Mouse (Mus musculus): ENCODE measurements around the gene Rufy3. TPM values are rescaled to one million over a fixed set of nuclear protein-coding genes. Genes with fewer than 3 reads are reported as not detected.

Gene Rufy3
- total and polyA plus RNA-seq, 3 experiments, result 13.6 to 22.3 (median 17.4) TPM

GRCm38 (mm10) chr5:88690681-88691505, 126.1 kb downstream of the Rufy3 start:
- no peak for DNase-seq (ENCODE audit: extremely low read depth)
- Histone ChIP-seq H3K9me3 (replicated peaks; ENCODE audit: low read length) (no peaks in the 10 kb centered on the region), H3K36me3 (replicated peaks in 1 of 2; ENCODE audit: control insufficient read depth in 1 of 2, insufficient read depth in 1 of 2, low read length in 1 of 2) (no peaks in the 10 kb centered on the region), H3K9ac (ENCODE audit: insufficient read depth, low read depth) (no peak overlapping the region), H3K27me3 (replicated peaks) (no peaks in the 10 kb centered on the region), H3K4me1 (ENCODE audit: control insufficient read depth in 1 of 2, insufficient read depth in 2 of 2) (peaks cover 0 to 3% of the 10 kb centered on the region in 2 experiments; a peak in 1 of 4 replicates), H3K4me3 (replicated peaks in 1 of 3; ENCODE audit: low read depth in 2 of 3, low read length in 2 of 3, poor library complexity in 1 of 3) (no peak overlapping the region), H3K27ac (ENCODE audit: insufficient read depth, low read depth) (no peak overlapping the region), H3K79me2 (replicated peaks; ENCODE audit: control insufficient read depth, extremely low read depth, insufficient read depth, poor library complexity, severe bottlenecking) (no peaks in the 10 kb centered on the region), H3K4me2 (ENCODE audit: insufficient read depth, low read depth, poor library complexity, severe bottlenecking) (no peak overlapping the region)
- in situ Hi-C loops (cut with MboI; ENCODE audit: low pct_ligation_motif_present, low pct_unique_long_range_greater_than_20kb, low sequenced_read_pairs), result no loop called here
- TF ChIP-seq TBP (conservative IDR thresholded peaks at IDR 0.05; ENCODE audit: low read depth, low read length), result 0 out of 2 replicates have a peak, but pooled peaks have one; percentile 18
- no peak for TF ChIP-seq CHD1 (IDR thresholded peaks at IDR 0.05; ENCODE audit: low read depth, low read length)
- dilution Hi-C loops (cut with MboI; ENCODE audit: extremely low pct_ligation_motif_present, extremely low pct_unique_long_range_greater_than_20kb, low sequenced_read_pairs), result no loop called here

DNA sequence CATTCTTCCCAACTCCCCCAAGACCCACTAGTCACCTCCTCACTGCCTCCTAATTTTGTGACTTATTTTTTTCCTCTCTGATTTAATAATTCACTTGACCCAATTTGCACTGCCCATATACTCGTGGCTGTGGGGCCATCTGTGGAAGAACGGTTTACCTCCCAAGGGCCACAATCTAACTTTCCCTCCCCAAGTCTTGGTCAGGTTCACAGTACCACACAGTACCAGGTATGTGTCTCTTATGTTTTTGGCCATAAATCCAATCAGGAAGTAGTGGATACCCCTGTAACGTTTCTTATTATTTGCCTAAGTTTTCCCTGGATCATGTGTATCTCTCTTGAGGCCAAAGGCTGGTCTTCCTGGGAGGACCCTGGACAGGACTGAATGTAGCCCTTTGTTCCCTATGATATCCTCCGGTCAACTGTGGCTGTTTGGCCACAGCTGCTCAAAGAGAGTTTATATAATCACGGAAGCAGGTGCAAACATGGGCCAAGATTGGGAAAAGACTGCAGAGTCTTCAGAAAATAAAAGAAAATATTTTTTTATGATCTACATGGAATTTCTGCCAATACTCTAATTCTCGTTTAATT, 126.8 kb downstream of the Rufy3 start:
- Histone ChIP-seq H3K4me2 (ENCODE audit: insufficient read depth, low read depth, poor library complexity, severe bottlenecking) (no peak overlapping the region; the same call in 1 of the 2 replicates), H3K9ac (ENCODE audit: insufficient read depth, low read depth) (no peak overlapping the region), H3K4me1 (ENCODE audit: control insufficient read depth in 1 of 2, insufficient read depth in 2 of 2) (peaks cover 0 to 3% of the 10 kb centered on the region in 2 experiments; a peak in 1 of 4 replicates), H3K4me3 (replicated peaks in 1 of 3; ENCODE audit: low read depth in 2 of 3, low read length in 2 of 3, poor library complexity in 1 of 3) (no peak overlapping the region), H3K9me3 (replicated peaks; ENCODE audit: low read length) (no peaks in the 10 kb centered on the region), H3K27ac (ENCODE audit: insufficient read depth, low read depth) (no peak overlapping the region), H3K27me3 (replicated peaks) (no peaks in the 10 kb centered on the region), H3K36me3 (replicated peaks in 1 of 2; ENCODE audit: control insufficient read depth in 1 of 2, insufficient read depth in 1 of 2, low read length in 1 of 2) (no peaks in the 10 kb centered on the region), H3K79me2 (replicated peaks; ENCODE audit: control insufficient read depth, extremely low read depth, insufficient read depth, poor library complexity, severe bottlenecking) (no peaks in the 10 kb centered on the region)
- DNase-seq (ENCODE audit: extremely low read depth), result no peak
- TF ChIP-seq JUND (conservative IDR thresholded peaks at IDR 0.05; ENCODE audit: low read depth, low read length) (no peak), CHD1 (IDR thresholded peaks at IDR 0.05; ENCODE audit: low read depth, low read length) (no peak), TCF12 (IDR thresholded peaks at IDR 0.05; ENCODE audit: low read depth, low read length) (no peak), CTCF (conservative IDR thresholded peaks at IDR 0.05 in 1 of 2, IDR thresholded peaks at IDR 0.05 in 1 of 2; ENCODE audit: low read depth in 2 of 2, low read length in 2 of 2) (no peak), SMC3 (IDR thresholded peaks at IDR 0.05; ENCODE audit: low read depth, low read length) (no peak)
- dilution Hi-C loops (cut with MboI; ENCODE audit: extremely low pct_ligation_motif_present, extremely low pct_unique_long_range_greater_than_20kb, low sequenced_read_pairs) (no loop called here), in situ Hi-C loops (cut with MboI; ENCODE audit: low pct_ligation_motif_present, low pct_unique_long_range_greater_than_20kb, low sequenced_read_pairs) (no loop called here)

DNA sequence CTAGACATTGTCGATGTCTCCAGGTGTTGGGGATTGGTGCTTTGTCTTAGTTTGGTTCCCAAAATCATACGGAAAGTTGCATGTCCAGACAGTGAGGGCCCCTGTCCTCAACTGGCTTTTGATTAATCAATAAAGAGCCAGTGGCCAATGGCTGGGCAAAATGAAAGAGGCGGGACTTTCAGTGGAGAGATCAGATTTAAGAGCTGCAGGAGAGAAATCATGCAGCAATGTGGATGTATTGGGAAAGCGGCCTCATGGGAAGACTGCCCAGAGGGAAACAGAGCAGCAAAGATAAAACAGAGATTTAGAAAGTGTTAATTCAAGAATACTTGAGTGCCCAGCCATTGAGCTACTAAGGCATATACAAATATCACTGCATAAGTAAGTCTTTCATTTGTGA, 127.7 kb downstream of the Rufy3 start:
- Histone ChIP-seq H3K4me1 (ENCODE audit: control insufficient read depth in 1 of 2, insufficient read depth in 2 of 2) (peaks cover 0 to 3% of the 10 kb centered on the region in 2 experiments; a peak in 1 of 4 replicates), H3K4me3 (replicated peaks in 1 of 3; ENCODE audit: low read depth in 2 of 3, low read length in 2 of 3, poor library complexity in 1 of 3) (no peak overlapping the region), H3K36me3 (replicated peaks in 1 of 2; ENCODE audit: control insufficient read depth in 1 of 2, insufficient read depth in 1 of 2, low read length in 1 of 2) (no peaks in the 10 kb centered on the region), H3K9ac (ENCODE audit: insufficient read depth, low read depth) (no peak overlapping the region), H3K27ac (ENCODE audit: insufficient read depth, low read depth) (no peak overlapping the region), H3K27me3 (replicated peaks) (no peaks in the 10 kb centered on the region), H3K9me3 (replicated peaks; ENCODE audit: low read length) (no peaks in the 10 kb centered on the region), H3K4me2 (ENCODE audit: insufficient read depth, low read depth, poor library complexity, severe bottlenecking) (no peak overlapping the region), H3K79me2 (replicated peaks; ENCODE audit: control insufficient read depth, extremely low read depth, insufficient read depth, poor library complexity, severe bottlenecking) (no peaks in the 10 kb centered on the region)
- no peak for DNase-seq (ENCODE audit: extremely low read depth)
- dilution Hi-C loops (cut with MboI; ENCODE audit: extremely low pct_ligation_motif_present, extremely low pct_unique_long_range_greater_than_20kb, low sequenced_read_pairs) (no loop called here), in situ Hi-C loops (cut with MboI; ENCODE audit: low pct_ligation_motif_present, low pct_unique_long_range_greater_than_20kb, low sequenced_read_pairs) (no loop called here)
- TF ChIP-seq RCOR1 (conservative IDR thresholded peaks at IDR 0.05; ENCODE audit: low read depth, low read length), result no peak
- no peak for TF ChIP-seq CTCF (conservative IDR thresholded peaks at IDR 0.05 in 1 of 2, IDR thresholded peaks at IDR 0.05 in 1 of 2; ENCODE audit: low read depth in 2 of 2, low read length in 2 of 2)
- no peak for TF ChIP-seq NRF1 (IDR thresholded peaks at IDR 0.05; ENCODE audit: low read depth, low read length)
- no peak for TF ChIP-seq ZKSCAN1 (IDR thresholded peaks at IDR 0.05; ENCODE audit: borderline replicate concordance, low read depth, low read length)
- TF ChIP-seq ZNF384 (IDR thresholded peaks at IDR 0.05; ENCODE audit: low read depth, low read length), result no peak
- TF ChIP-seq RAD21 (IDR thresholded peaks at IDR 0.05; ENCODE audit: low read depth, low read length), result no peak
- no peak for TF ChIP-seq ZMIZ1 (IDR thresholded peaks at IDR 0.05; ENCODE audit: low read depth, low read length)
- TF ChIP-seq POLR2AphosphoS2 (IDR thresholded peaks at IDR 0.05; ENCODE audit: low read depth, low read length), result no peak
- no peak for TF ChIP-seq ZC3H11A (IDR thresholded peaks at IDR 0.05; ENCODE audit: low read depth, low read length)
- TF ChIP-seq USF1 (IDR thresholded peaks at IDR 0.05; ENCODE audit: low read depth, low read length), result no peak
- no peak for TF ChIP-seq MYC (IDR thresholded peaks at IDR 0.05; ENCODE audit: low read depth, low read length)
- no peak for TF ChIP-seq MAX (IDR thresholded peaks at IDR 0.05; ENCODE audit: low read length)
- no peak for TF ChIP-seq JUN (IDR thresholded peaks at IDR 0.05; ENCODE audit: insufficient read depth, low read depth, low read length)
- TF ChIP-seq TCF12 (IDR thresholded peaks at IDR 0.05; ENCODE audit: low read depth, low read length), result no peak
- no peak for TF ChIP-seq UBTF (IDR thresholded peaks at IDR 0.05; ENCODE audit: low read depth, low read length)
- TF ChIP-seq PAX5 (IDR thresholded peaks at IDR 0.05; ENCODE audit: low read length), result no peak
- no peak for TF ChIP-seq EP300 (IDR thresholded peaks at IDR 0.05; ENCODE audit: low read length)
- no peak for TF ChIP-seq BHLHE40 (IDR thresholded peaks at IDR 0.05; ENCODE audit: low read depth, low read length)
- no peak for TF ChIP-seq TBP (conservative IDR thresholded peaks at IDR 0.05; ENCODE audit: low read depth, low read length)

All from CH12.LX (cell line).